Mouse (Mus musculus) ovary, adult 2 months (tissue): ENCODE data around the gene Alg12. TPM values are rescaled to one million over a fixed set of nuclear protein-coding genes. Genes with fewer than 3 reads are reported as not detected.

ENCODE experiments used
- polyA plus RNA-seq: library from polyadenylated mRNA; depleted of rRNA; stranded (reverse); fragments of >200 nt; gene quantifications from 2 replicates; pipeline ENCODE4 v1.2.3, GENCODE M21; 2012; rRNA removed

The Alg12 gene
- 28.6 and 32.4 TPM in 2 replicates for polyA plus RNA-seq

DNA sequence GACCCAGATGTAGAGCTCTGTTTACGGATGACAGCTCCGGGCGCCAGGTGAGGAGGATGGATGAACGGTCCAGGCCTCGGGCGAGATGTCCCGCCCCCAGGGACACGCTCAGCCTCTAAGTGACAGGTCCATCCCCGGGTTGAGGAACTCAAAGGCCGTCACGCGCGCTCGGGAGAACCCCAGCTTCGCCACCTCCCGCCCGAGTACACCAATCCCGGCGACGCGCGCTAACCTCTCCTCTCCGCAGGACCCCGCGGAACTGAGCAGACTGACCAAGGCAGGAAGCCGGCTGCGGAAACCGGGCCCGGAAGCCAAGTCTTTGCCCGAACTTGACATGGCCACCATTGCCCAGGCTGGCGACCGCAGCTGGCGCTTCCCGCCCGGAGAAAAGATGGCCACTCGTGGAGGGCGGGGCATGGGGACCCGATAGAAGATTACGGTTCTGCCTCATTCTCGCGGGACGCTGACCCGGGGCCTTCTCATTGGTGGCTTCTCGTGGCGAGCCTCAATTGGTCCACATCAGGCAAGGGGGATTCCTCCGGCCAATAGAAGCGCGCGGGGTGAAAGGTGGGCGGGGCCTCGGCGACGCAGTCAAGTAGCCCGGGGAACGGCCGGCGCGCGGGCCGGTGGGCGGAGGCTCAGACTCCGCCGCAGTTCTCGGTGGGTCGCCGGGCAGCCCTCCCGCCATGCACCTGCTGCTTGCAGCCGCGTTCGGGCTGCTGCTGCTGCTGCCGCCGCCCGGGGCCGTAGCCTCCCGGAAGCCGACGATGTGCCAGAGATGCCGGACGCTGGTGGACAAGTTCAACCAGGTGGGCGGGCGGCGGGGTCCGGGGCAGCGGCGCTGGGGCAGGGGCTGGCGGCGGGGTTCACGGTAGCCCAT is at the start of gene Alg12, which contains the start of gene Creld2:
Alg12 (minus strand) TSS at position 293 of the 880 bp plus-strand sequence.
Creld2 (plus strand) TSS at position 621 of the 880 bp plus-strand sequence.

DNA sequence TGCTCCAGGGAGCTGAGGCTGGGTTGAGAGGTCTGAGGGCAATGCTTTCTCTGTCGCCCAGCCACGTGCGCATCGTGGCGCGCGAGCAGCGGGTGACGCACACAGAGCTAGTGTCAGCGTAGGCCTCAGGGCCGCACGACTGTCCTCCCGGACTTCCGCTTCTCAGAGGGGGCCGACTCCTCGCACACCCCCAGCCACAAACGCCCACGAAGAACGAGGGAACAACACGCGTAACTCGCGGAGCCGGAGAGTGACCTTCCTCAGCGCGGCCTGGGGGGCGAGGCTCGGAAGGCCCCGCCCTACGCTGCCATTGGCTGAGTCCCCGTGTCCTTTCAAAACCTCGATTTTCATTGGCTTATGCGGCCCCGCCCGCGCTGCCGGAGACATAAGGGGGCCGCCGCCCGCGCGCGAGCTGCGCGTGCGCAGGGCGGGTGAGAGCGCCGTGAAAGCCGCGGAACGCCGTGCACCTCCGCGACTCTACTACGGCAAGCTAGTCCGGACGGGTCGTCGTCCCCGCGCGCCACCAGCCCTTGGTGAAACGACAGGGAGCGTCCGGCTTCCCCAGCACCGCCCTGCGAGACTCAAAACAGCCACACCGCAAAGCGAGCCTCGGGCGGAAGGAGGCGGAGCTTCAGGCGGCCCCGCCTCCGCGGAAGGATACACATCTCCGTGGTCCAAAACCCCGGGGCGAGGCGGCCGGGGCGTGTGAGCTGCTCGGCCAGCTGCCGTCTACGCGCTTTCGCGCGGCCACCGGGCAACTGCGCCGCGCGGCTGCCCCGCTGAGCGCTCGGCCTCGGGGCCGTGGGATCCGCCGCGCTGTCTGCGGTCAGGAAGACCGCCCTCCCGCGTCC is 42.9 kb upstream of the Alg12 start, which contains the start of gene Pim3:
Pim3 (plus strand) TSS at position 415 of the 851 bp plus-strand sequence.

Other genes starting within 250 kb of the Alg12 start
- not detected in 2 replicates for gene Zdhhc25, start 219.0 kb downstream of the Alg12 start, polyA plus RNA-seq
- 15.8 and 16.7 TPM in 2 replicates for gene Brd1, start 85.1 kb downstream of the Alg12 start, polyA plus RNA-seq
- 4.3 and 4.9 TPM in 2 replicates for gene Zbed4, start 67.7 kb downstream of the Alg12 start, polyA plus RNA-seq
- gene Creld2, start 328 bp upstream of the Alg12 start, polyA plus RNA-seq = 139 and 159 TPM in 2 replicates
- 63.3 and 98.5 TPM in 2 replicates for gene Pim3, start 42.9 kb upstream of the Alg12 start, polyA plus RNA-seq
- 0.20 and 0.26 TPM in 2 replicates for gene Ttll8, start 135.1 kb upstream of the Alg12 start, polyA plus RNA-seq
- gene Mlc1, start 159.7 kb upstream of the Alg12 start, polyA plus RNA-seq = 2.1 and 2.5 TPM in 2 replicates
- 0.34 and 0.67 TPM in 2 replicates for gene Mov10l1, start 163.6 kb upstream of the Alg12 start, polyA plus RNA-seq
- 0.62 and 0.70 TPM in 2 replicates for gene Panx2, start 240.4 kb upstream of the Alg12 start, polyA plus RNA-seq